Mouse (Mus musculus) limb, embryonic 13.5 days (tissue): Measurements from ENCODE around the gene Lama5. TPM values are rescaled to one million over a fixed set of nuclear protein-coding genes. Genes with fewer than 3 reads are reported as not detected.

ENCODE experiments used
- ATAC-seq: fragments of 200-750 bp; cut with Nextera tagmentation; 2 replicates; pipeline ENCODE4 v1.8.0; 2017; ENCODE audit warnings: low read depth, moderate number of reproducible peaks, moderate TSS enrichment; ENCODE audit not compliant: low FRiP score
- H3K27ac ChIP-seq: fragments of 300-500 bp; sonication (generic); 2 replicates; pipeline ENCODE4 v1.5.1; 2015; ENCODE audit warnings: inconsistent platforms, mild to moderate bottlenecking, moderate library complexity
- H3K27me3 ChIP-seq: fragments of 300-500 bp; sonication (generic); 2 replicates; pipeline ENCODE4 v1.6.1; 2015; ENCODE audit warnings: mild to moderate bottlenecking, inconsistent platforms
- H3K36me3 ChIP-seq: fragments of 300-500 bp; sonication (generic); 2 replicates; pipeline ENCODE4 v1.6.1; 2015; ENCODE audit warnings: inconsistent platforms, mild to moderate bottlenecking, moderate library complexity
- H3K4me1 ChIP-seq: fragments of 300-500 bp; sonication (generic); 2 replicates; pipeline ENCODE4 v1.6.1; 2015; ENCODE audit warnings: inconsistent platforms
- H3K4me2 ChIP-seq: fragments of 300-500 bp; sonication (generic); replicated peaks from 2 replicates; pipeline ENCODE4 v1.6.1; 2015; ENCODE audit warnings: inconsistent platforms, mild to moderate bottlenecking, moderate library complexity
- H3K4me3 ChIP-seq: fragments of 300-500 bp; sonication (generic); 2 replicates; pipeline ENCODE4 v1.5.1; 2015; ENCODE audit warnings: moderate library complexity, mild to moderate bottlenecking, inconsistent platforms
- H3K9ac ChIP-seq: fragments of 300-500 bp; sonication (generic); 2 replicates; pipeline ENCODE4 v1.6.1; 2015; ENCODE audit warnings: mild to moderate bottlenecking, inconsistent platforms
- H3K9me3 ChIP-seq: fragments of 300-500 bp; sonication (generic); 2 replicates; pipeline ENCODE4 v1.6.1; 2016; ENCODE audit warnings: inconsistent platforms
- WGBS: fragments of 180-500 bp; shearing (Covaris S2); methylation state at CpG from one replicate; pipeline ENCODE4 v1.1.7; 2015; 5-methylcytosine and 5-hydroxymethylcytosine counted together
- polyA plus RNA-seq: library from polyadenylated mRNA; unstranded; fragments of >200 nt; fragmentation: Nextera tagmentation; extraction: Ambion mirVana; gene quantifications from 2 replicates; pipeline ENCODE4 v1.2.1, GENCODE M21; 2015

Gene Lama5
- polyA plus RNA-seq, 1 experiment from 2014 or later = 15.8 TPM

DNA sequence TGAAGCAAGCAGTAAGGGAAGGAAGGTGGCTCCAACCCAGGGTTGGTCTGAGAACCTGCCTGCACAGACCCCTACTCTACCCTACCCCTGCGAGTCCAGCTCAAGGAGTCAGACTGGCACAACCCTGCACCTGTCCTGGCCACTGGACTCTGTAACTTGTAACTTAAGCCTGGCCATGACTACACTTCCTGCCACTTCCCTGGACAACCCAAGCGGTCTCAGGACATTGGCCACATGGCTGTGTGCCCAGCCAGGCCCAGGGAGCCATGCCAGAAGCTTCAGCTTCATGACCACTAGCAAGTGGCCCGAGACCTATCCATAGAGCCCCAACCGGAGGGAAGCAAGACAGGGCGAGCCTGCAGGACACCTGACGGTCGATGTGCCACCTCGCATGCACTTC is 8.1 kb downstream of the Lama5 start:
- H3K27me3 ChIP-seq = peaks cover under 1% of the 10 kb centered on the region; the same call in 1 of the 2 replicates
- WGBS = 83% methylated on average over 8 of the region's 8 CpGs

DNA sequence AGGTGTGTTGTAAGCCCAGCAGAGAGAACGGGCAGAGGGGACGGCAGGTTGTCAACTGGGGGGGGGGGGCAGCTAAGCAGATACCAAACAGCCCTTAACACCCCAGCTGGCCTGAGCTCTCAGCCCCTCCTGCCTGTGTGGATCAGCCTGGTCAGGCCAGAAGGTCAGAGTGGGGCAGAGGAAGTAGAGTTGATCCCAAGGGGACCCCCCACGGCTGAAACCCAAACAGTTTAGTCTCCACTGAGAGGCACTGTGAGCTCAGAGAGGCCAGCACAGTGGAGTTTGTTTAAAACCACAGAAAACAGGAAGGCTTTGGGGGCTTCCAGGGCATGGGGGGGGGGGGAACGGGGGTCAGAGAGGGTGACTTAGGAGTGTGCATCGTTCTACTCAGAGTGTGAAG is 8.7 kb downstream of the Lama5 start:
- Histone ChIP-seq H3K9ac (no peak overlapping the region), H3K4me1 (peaks cover 19% of the 10 kb centered on the region), H3K4me2 (no peak overlapping the region), H3K4me3 (no peak overlapping the region), H3K9me3 (no peaks in the 10 kb centered on the region), H3K27ac (no peak overlapping the region), H3K36me3 (no peaks in the 10 kb centered on the region), H3K27me3 (no peaks in the 10 kb centered on the region)
- no peak for ATAC-seq
- 55% methylated on average over 5 of the region's 5 CpGs for whole genome bisulfite sequencing

More for the DNA sequence above, 8.1 kb downstream of the Lama5 start:
- no peak overlapping the region for H3K9ac ChIP-seq
- no peak overlapping the region for H3K27ac ChIP-seq
- H3K9me3 ChIP-seq = no peaks in the 10 kb centered on the region
- H3K36me3 ChIP-seq = no peaks in the 10 kb centered on the region
- H3K4me3 ChIP-seq = no peak overlapping the region
- peaks cover 26% of the 10 kb centered on the region for H3K4me1 ChIP-seq
- no peak overlapping the region for H3K4me2 ChIP-seq
- ATAC-seq = no peak

GRCm38 (mm10) chr2:180215951-180216350 is 9.7 kb downstream of the Lama5 start:
- no peaks in the 10 kb centered on the region for H3K9me3 ChIP-seq
- peaks cover 17% of the 10 kb centered on the region; the same call in 1 of the 2 replicates for H3K4me1 ChIP-seq
- no peak for ATAC-seq
- no peak overlapping the region for H3K9ac ChIP-seq
- no peaks in the 10 kb centered on the region for H3K36me3 ChIP-seq
- H3K27ac ChIP-seq = no peak overlapping the region
- WGBS = 70% methylated on average over 6 of the region's 6 CpGs
- H3K27me3 ChIP-seq = no peaks in the 10 kb centered on the region
- no peak overlapping the region for H3K4me3 ChIP-seq
- no peak overlapping the region for H3K4me2 ChIP-seq

DNA sequence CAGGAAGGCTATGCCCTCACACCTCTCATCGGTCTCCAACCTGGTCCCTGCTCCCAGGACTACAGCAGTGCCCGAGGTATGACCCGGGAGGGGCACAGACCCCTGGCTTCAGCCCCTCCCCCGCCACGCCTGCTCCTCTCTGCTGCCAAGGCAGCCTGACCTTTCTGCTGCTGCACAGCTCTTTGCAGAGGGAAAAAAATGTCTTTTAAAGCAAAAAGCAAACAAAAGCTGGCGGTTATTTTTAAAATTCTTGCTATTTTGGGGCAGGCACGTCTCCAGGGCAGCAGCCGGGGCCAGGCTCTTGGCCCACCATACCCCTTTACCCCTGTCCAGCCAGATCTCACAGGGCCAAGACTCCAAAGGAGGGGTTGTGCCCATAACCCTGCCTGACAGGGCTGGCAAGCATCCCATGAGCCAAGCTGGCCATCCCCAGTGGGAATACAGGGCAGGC is 10.6 kb downstream of the Lama5 start:
- WGBS = 67% methylated on average over 8 of the region's 8 CpGs
- H3K27ac ChIP-seq = no peak overlapping the region
- H3K9me3 ChIP-seq = no peaks in the 10 kb centered on the region
- no peaks in the 10 kb centered on the region for H3K36me3 ChIP-seq
- no peak for ATAC-seq
- no peak overlapping the region for H3K4me3 ChIP-seq
- H3K9ac ChIP-seq = no peak overlapping the region
- H3K4me1 ChIP-seq = peaks cover 13% of the 10 kb centered on the region; the same call in 1 of the 2 replicates
- H3K4me2 ChIP-seq = no peak overlapping the region
- H3K27me3 ChIP-seq = no peaks in the 10 kb centered on the region

DNA sequence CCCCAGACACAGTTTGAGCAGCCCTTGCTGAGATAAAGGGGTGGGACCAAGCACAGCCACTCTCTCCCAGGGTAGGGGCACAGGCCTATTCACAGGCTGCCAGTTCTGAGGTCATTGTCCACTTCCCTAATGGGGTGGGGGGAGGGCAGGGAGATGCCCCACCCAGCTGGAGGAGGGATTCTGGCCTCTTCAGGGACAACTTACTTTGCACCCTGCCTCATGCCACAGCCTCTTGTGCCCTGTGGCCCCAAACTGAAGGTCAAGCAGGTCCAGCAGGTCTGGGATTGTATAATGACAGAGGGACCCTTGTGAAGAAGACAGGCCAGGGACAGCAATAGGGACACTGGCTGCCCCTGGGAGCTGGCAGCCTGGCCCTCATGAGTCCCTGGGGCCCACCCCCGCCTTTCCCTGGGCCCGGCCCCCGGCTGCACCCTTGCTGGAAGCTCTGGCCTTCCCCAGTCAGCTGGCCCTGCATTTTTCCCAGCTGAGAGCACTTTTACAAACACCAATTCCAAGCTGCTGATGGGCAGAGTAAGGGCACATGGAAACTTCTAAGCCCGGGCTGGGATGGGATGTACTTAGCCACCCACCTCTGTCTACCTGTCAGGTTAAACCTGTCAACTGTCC is 11.2 kb downstream of the Lama5 start:
- no peak for ATAC-seq
- 83% methylated on average over 4 of the region's 4 CpGs for WGBS
- no peak overlapping the region for H3K9ac ChIP-seq

GRCm38 (mm10) chr2:180212255-180212654 is 13.4 kb downstream of the Lama5 start:
- WGBS = 92% methylated on average over 3 of the region's 3 CpGs
- no peak overlapping the region for H3K9ac ChIP-seq
- H3K27ac ChIP-seq = no peak overlapping the region
- no peaks in the 10 kb centered on the region for H3K27me3 ChIP-seq
- H3K9me3 ChIP-seq = no peaks in the 10 kb centered on the region
- H3K4me2 ChIP-seq = no peak overlapping the region
- no peak for ATAC-seq
- H3K4me1 ChIP-seq = peaks cover 10% of the 10 kb centered on the region; the same call in 1 of the 2 replicates
- no peak overlapping the region for H3K4me3 ChIP-seq
- no peaks in the 10 kb centered on the region for H3K36me3 ChIP-seq

More for the DNA sequence above, 11.2 kb downstream of the Lama5 start:
- H3K9me3 ChIP-seq = no peaks in the 10 kb centered on the region
- H3K4me3 ChIP-seq = no peak overlapping the region
- H3K4me1 ChIP-seq = peaks cover 10% of the 10 kb centered on the region; the same call in 1 of the 2 replicates
- no peak overlapping the region for H3K4me2 ChIP-seq
- no peaks in the 10 kb centered on the region for H3K36me3 ChIP-seq
- H3K27ac ChIP-seq = no peak overlapping the region
- no peaks in the 10 kb centered on the region for H3K27me3 ChIP-seq

DNA sequence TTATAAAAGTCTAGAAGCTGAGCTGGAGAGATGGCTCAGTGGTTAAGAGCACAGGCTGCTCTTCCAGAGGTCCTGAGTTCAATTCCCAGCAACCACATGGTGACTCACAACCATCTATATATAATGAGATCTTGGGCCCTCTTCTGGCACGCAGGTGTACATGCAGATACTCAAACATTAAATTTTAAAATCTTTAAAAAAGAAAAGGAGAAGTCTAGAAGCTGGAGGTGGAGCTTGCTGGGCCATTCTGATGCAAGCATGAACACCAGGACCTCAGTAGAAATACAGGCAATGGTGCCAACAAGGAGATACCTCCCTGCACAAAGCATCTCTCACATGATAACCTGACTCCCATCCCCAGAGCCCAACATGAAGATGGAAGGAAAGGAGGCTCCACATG is 16.7 kb downstream of the Lama5 start:
- no peak overlapping the region for H3K27ac ChIP-seq
- H3K4me3 ChIP-seq = no peak overlapping the region
- no peak for ATAC-seq
- WGBS = 77% methylated on average over 1 of the region's 1 CpGs
- H3K36me3 ChIP-seq = peaks cover 4% of the 10 kb centered on the region; the same call in 1 of the 2 replicates
- no peaks in the 10 kb centered on the region for H3K4me1 ChIP-seq
- H3K27me3 ChIP-seq = no peaks in the 10 kb centered on the region
- no peak overlapping the region for H3K4me2 ChIP-seq
- H3K9ac ChIP-seq = no peak overlapping the region
- no peaks in the 10 kb centered on the region for H3K9me3 ChIP-seq

- Histone ChIP-seq H3K36me3 (peaks cover 4% of the 10 kb centered on the region; the same call in 1 of the 2 replicates), H3K9ac (no peak overlapping the region), H3K4me3 (no peak overlapping the region), H3K4me2 (no peak overlapping the region), H3K27ac (no peak overlapping the region), H3K9me3 (no peaks in the 10 kb centered on the region), H3K4me1 (no peaks in the 10 kb centered on the region), H3K27me3 (no peaks in the 10 kb centered on the region)
- ATAC-seq = no peak
- WGBS = 61% methylated on average over 7 of the region's 7 CpGs
These were observed 17.8 kb downstream of the Lama5 start for GRCm38 (mm10) chr2:180207840-180208239.

DNA sequence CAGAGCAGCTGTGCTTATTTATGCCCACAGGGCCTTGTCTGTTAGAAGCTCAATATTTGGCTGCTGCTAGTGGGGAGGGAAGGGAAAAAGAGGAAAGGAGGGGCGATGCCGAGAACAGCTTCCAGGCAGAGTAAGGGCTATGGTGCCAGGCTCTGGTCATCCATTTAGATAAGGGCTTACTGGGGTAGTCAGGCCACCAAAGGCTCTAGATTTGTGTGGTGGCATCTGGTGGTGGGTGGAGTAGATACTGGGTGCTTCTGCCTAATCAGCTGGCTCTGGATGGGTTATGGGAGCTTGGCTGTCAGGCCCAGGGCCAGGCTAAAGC is 19.7 kb downstream of the Lama5 start:
- Histone ChIP-seq H3K27ac (no peak overlapping the region), H3K9ac (peak overlapping the region; percentile 8; the same call in 1 of the 2 replicates), H3K36me3 (peaks cover 4% of the 10 kb centered on the region; the same call in 1 of the 2 replicates), H3K27me3 (no peaks in the 10 kb centered on the region), H3K4me2 (no peak overlapping the region), H3K4me3 (no peak overlapping the region), H3K4me1 (no peaks in the 10 kb centered on the region), H3K9me3 (no peaks in the 10 kb centered on the region)
- ATAC-seq = no peak
- 89% methylated on average over 2 of the region's 2 CpGs for WGBS

- H3K36me3 ChIP-seq = peaks cover 4% of the 10 kb centered on the region; the same call in 1 of the 2 replicates
- no peak overlapping the region for H3K4me2 ChIP-seq
- peak overlapping the region; percentile 8; the same call in 1 of the 2 replicates for H3K9ac ChIP-seq
- no peaks in the 10 kb centered on the region for H3K27me3 ChIP-seq
- H3K9me3 ChIP-seq = no peaks in the 10 kb centered on the region
- no peaks in the 10 kb centered on the region for H3K4me1 ChIP-seq
- 86% methylated on average over 12 of the region's 12 CpGs for WGBS
- no peak for ATAC-seq
- H3K27ac ChIP-seq = no peak overlapping the region
- no peak overlapping the region for H3K4me3 ChIP-seq
These were observed 20.3 kb downstream of the Lama5 start for GRCm38 (mm10) chr2:180205083-180205955.

DNA sequence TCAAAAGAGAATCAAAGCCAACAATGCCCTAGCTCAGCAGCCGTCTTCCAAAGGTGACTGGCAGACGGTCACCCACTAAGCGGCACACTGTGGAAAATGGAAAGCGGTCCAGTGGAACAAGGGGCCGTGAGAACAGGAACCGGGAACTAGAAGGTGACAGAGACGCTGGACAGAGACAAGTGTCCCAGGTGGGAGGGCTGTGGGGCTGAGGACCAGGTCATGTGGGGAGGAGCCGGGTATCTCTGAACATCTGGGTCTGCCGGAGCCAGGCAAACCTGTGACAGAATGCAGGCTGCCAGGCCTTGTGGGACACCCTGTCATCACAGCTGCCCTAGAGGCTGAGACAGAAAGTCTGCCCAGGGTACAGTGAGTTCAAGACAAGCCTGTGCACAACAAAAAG is 21.2 kb downstream of the Lama5 start:
- Histone ChIP-seq H3K36me3 (peaks cover 4% of the 10 kb centered on the region; the same call in 1 of the 2 replicates), H3K9me3 (no peaks in the 10 kb centered on the region), H3K4me1 (no peaks in the 10 kb centered on the region), H3K27me3 (no peaks in the 10 kb centered on the region), H3K4me2 (no peak overlapping the region), H3K27ac (no peak overlapping the region), H3K4me3 (no peak overlapping the region), H3K9ac (no peak overlapping the region)
- WGBS = 67% methylated on average over 9 of the region's 9 CpGs
- ATAC-seq = no peak

GRCm38 (mm10) chr2:180202805-180203204 is 22.9 kb downstream of the Lama5 start:
- Histone ChIP-seq H3K4me1 (no peaks in the 10 kb centered on the region), H3K27ac (no peak overlapping the region), H3K27me3 (no peaks in the 10 kb centered on the region), H3K36me3 (peaks cover 6% of the 10 kb centered on the region; the same call in 1 of the 2 replicates), H3K4me2 (no peak overlapping the region), H3K9me3 (no peaks in the 10 kb centered on the region), H3K4me3 (no peak overlapping the region), H3K9ac (no peak overlapping the region)
- 79% methylated on average over 10 of the region's 10 CpGs for WGBS
- ATAC-seq = no peak
